In the genomic region with DNA sequence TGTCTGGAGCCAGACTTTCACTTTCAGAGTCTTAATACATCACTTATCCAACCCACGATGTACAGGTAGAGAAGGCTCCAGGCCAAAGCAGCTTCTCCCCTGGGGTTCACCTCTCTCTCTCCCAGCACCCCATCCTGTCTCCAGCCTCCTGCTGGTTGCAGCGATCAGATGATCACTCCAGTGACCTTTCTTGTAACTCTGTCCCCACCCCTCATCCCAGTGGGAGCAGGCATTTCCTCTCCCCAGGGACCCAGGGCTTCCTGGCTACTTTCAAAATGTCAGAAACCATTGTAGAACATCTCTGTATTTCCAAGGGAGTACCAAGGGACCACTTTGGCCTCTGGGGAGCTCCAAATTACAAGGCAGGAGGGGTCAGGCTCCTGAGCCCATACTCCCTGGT, we compare ENCODE assay signal across 26 mouse cellular contexts.
DNase-seq lines count a peak whose midpoint lies in the region; ATAC-seq and TF ChIP-seq lines count a peak whose summit lies in the region.
"Had no signal": no experiment of that assay in that cellular context is flagged by ENCODE, and none has a peak within 500 bp of the region (broad histone marks: within the 10 kb centered on the region; RNA-seq: fewer than 3 reads in every experiment).

No protein-coding gene starts in this region.

- 49% methylated on average over 2 of the region's 2 CpGs for WGBS in heart, embryonic 12.5 days
- whole genome bisulfite sequencing in heart, embryonic 11.5 days (ENCODE audit: insufficient replicate concordance) = 43% methylated on average over 2 of the region's 2 CpGs
- 44% methylated on average over 2 of the region's 2 CpGs for WGBS in kidney, embryonic 14.5 days

- no peak overlapping the region for H3K4me3 ChIP-seq in heart, embryonic 12.5 days
- no peak overlapping the region for H3K4me3 ChIP-seq in heart, embryonic 11.5 days (ENCODE audit: low read depth, low read length)
- no peak overlapping the region for H3K4me3 ChIP-seq in kidney, embryonic 14.5 days (ENCODE audit: low read length)
- H3K4me3 ChIP-seq: embryonic facial prominence, embryonic 12.5 days; embryonic facial prominence, embryonic 15.5 days; gastrocnemius, adult 2 months; heart, adult 2 months; heart, embryonic 15.5 days; hindbrain, embryonic 15.5 days had no signal

- peak; percentile 94 for DNase-seq in heart, adult 11 months
- peak; percentile 3 to 15 for DNase-seq in heart, adult 9 months (ENCODE audit: low spot score in 2 of 2)
- DNase-seq in kidney, adult 8-10 months = peak; percentile 13 to 14
- no peak for DNase-seq in Patski (ENCODE audit: low read depth, low spot score)
- no peak for DNase-seq in embryo, embryonic 11 days
- DNase-seq: adrenal gland, postnatal 10 days; B cell, adult 2 months; cerebellum, adult 18-20 months; cerebellum, adult 9-10 months; cerebellum, postnatal 14 days; forebrain, postnatal 0 days; gastrocnemius, adult 2 months; gastrocnemius, postnatal 14 days; heart, adult 2 months; heart, postnatal 36 days had no signal

- no peak for ATAC-seq in heart, embryonic 12.5 days (ENCODE audit: insufficient number of reproducible peaks, low FRiP score)
- ATAC-seq in heart, embryonic 11.5 days (replicated peaks; ENCODE audit: insufficient number of reproducible peaks, low FRiP score, low TSS enrichment) = no peak
- ATAC-seq in kidney, embryonic 14.5 days (ENCODE audit: low FRiP score, low TSS enrichment) = no peak
- peak; percentile 17 for ATAC-seq in Patski
- ATAC-seq: forebrain, embryonic 14.5 days; forebrain, postnatal 0 days; intestine, postnatal 0 days had no signal

- no peaks in the 10 kb centered on the region for H3K27me3 ChIP-seq in heart, embryonic 12.5 days (replicated peaks)
- H3K27me3 ChIP-seq in heart, embryonic 11.5 days (ENCODE audit: control insufficient read depth, insufficient read depth, low read length) = no peaks in the 10 kb centered on the region; the same call in 1 of the 2 replicates
- H3K27me3 ChIP-seq in kidney, embryonic 14.5 days (ENCODE audit: control insufficient read depth, insufficient read depth, low read length) = no peaks in the 10 kb centered on the region
- H3K27me3 ChIP-seq in Patski = peaks cover 5% of the 10 kb centered on the region
- H3K27me3 ChIP-seq: CH12.LX; embryonic facial prominence, embryonic 12.5 days; embryonic facial prominence, embryonic 15.5 days; heart, embryonic 15.5 days; hindbrain, embryonic 15.5 days had no signal

- no peaks in the 10 kb centered on the region for H3K36me3 ChIP-seq in heart, embryonic 12.5 days
- no peaks in the 10 kb centered on the region for H3K36me3 ChIP-seq in heart, embryonic 11.5 days (ENCODE audit: control insufficient read depth, insufficient read depth, low read length)
- no peaks in the 10 kb centered on the region for H3K36me3 ChIP-seq in kidney, embryonic 14.5 days (ENCODE audit: control insufficient read depth, insufficient read depth, low read length)
- H3K36me3 ChIP-seq: embryonic facial prominence, embryonic 12.5 days; embryonic facial prominence, embryonic 15.5 days; G1E; heart, embryonic 15.5 days; hindbrain, embryonic 15.5 days had no signal

- in situ Hi-C loops in Patski (cut with MboI; ENCODE audit: low pct_unique_long_range_greater_than_20kb) = no loop called here

- H3K9ac ChIP-seq in heart, embryonic 12.5 days = no peak overlapping the region
- no peak overlapping the region for H3K9ac ChIP-seq in heart, embryonic 11.5 days (ENCODE audit: low read depth, low read length)
- no peak overlapping the region for H3K9ac ChIP-seq in kidney, embryonic 14.5 days (ENCODE audit: low read depth, low read length)
- H3K9ac ChIP-seq: embryonic facial prominence, embryonic 12.5 days; embryonic facial prominence, embryonic 15.5 days; forebrain, postnatal 0 days; heart, embryonic 15.5 days; hindbrain, embryonic 15.5 days had no signal

- peaks cover 11% of the 10 kb centered on the region; the same call in 1 of the 2 replicates for H3K9me3 ChIP-seq in heart, embryonic 12.5 days (replicated peaks)
- no peaks in the 10 kb centered on the region for H3K9me3 ChIP-seq in heart, embryonic 11.5 days (replicated peaks; ENCODE audit: control insufficient read depth, low read length)
- H3K9me3 ChIP-seq in kidney, embryonic 14.5 days (ENCODE audit: control insufficient read depth, low read length) = no peaks in the 10 kb centered on the region
- H3K9me3 ChIP-seq: embryonic facial prominence, embryonic 12.5 days; embryonic facial prominence, embryonic 15.5 days; heart, embryonic 15.5 days; hindbrain, embryonic 15.5 days had no signal

- POLR2A ChIA-PET in Patski (lab: Charles Lee) = no interaction called here

- no peak overlapping the region for H3K4me2 ChIP-seq in heart, embryonic 12.5 days
- no peak overlapping the region for H3K4me2 ChIP-seq in heart, embryonic 11.5 days
- no peak overlapping the region for H3K4me2 ChIP-seq in kidney, embryonic 14.5 days (replicated peaks; ENCODE audit: low read depth, low read length)
- H3K4me2 ChIP-seq: embryonic facial prominence, embryonic 12.5 days; embryonic facial prominence, embryonic 15.5 days; heart, embryonic 15.5 days; hindbrain, embryonic 15.5 days had no signal

- no peaks in the 10 kb centered on the region for H3K4me1 ChIP-seq in heart, embryonic 12.5 days (replicated peaks)
- H3K4me1 ChIP-seq in heart, embryonic 11.5 days (ENCODE audit: control insufficient read depth, insufficient read depth, low read length) = no peaks in the 10 kb centered on the region
- no peaks in the 10 kb centered on the region for H3K4me1 ChIP-seq in kidney, embryonic 14.5 days (ENCODE audit: control insufficient read depth, insufficient read depth, low read length)
- H3K4me1 ChIP-seq: embryonic facial prominence, embryonic 12.5 days; heart, embryonic 15.5 days had no signal

- no peak for TF ChIP-seq CTCF in Patski (IDR thresholded peaks at IDR 0.05)

- CTCF ChIA-PET in Patski (lab: Charles Lee) = no interaction called here

- H3K27ac ChIP-seq in heart, embryonic 12.5 days (ENCODE audit: poor library complexity, severe bottlenecking) = no peak overlapping the region
- H3K27ac ChIP-seq in heart, embryonic 11.5 days (ENCODE audit: low read depth, low read length) = no peak overlapping the region
- no peak overlapping the region for H3K27ac ChIP-seq in kidney, embryonic 14.5 days (ENCODE audit: low read depth, low read length)
- H3K27ac ChIP-seq: embryonic facial prominence, embryonic 12.5 days; embryonic facial prominence, embryonic 15.5 days; gastrocnemius, adult 2 months; heart, adult 2 months; heart, embryonic 15.5 days; hindbrain, embryonic 15.5 days had no signal

Comparison
In these comparisons a context has a peak if more than half of its experiments do, and no peak if none do; other contexts are left out.
1. DNase-seq: peak in heart, adult 11 months (single experiment), heart, adult 9 months (2 of 2) and kidney, adult 8-10 months (2 of 2); none in Patski (single experiment) and embryo, embryonic 11 days (single experiment).